Mouse (Mus musculus) liver, adult 2 months (tissue): ENCODE measurements around the gene Grin1.

Source experiments
- CTCF ChIP-seq: fragments of 200-500 bp; IDR thresholded peaks from 2 replicates; pipeline ENCODE4 v1.5.1; 2011; ENCODE audit warnings: low read depth, low read length, control low read depth
- POLR2A ChIP-seq: fragments of 200-500 bp; IDR thresholded peaks from 2 replicates; pipeline ENCODE4 v1.6.1; 2011; ENCODE audit warnings: low read length, control low read depth; ENCODE audit not compliant: insufficient read depth; ENCODE audit errors: extremely low read depth

DNA sequence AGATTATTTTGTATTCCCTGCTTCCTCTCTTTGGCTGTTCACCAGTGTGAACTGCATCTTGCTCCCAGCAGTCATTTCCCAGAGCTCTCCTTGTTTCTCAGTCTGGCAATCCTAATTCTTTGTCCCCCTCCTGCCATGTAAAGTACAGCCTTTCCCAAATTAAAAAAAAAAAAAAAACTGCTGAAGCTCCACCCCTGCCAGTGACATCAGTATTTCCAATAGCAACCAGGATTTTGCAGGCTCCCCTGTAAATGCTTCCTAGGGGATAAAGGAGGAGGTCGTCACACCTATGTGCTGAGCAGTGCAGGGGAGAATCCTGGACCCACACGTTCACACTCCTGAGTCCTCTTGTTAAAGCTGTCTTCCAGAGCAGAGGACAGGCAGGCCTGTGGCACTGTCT is 1.1 kb upstream of the Grin1 start:
- no peak for TF ChIP-seq CTCF
- TF ChIP-seq POLR2A, result no peak
